ENCODE assay signal across 8 mouse cellular contexts in the genomic region with DNA sequence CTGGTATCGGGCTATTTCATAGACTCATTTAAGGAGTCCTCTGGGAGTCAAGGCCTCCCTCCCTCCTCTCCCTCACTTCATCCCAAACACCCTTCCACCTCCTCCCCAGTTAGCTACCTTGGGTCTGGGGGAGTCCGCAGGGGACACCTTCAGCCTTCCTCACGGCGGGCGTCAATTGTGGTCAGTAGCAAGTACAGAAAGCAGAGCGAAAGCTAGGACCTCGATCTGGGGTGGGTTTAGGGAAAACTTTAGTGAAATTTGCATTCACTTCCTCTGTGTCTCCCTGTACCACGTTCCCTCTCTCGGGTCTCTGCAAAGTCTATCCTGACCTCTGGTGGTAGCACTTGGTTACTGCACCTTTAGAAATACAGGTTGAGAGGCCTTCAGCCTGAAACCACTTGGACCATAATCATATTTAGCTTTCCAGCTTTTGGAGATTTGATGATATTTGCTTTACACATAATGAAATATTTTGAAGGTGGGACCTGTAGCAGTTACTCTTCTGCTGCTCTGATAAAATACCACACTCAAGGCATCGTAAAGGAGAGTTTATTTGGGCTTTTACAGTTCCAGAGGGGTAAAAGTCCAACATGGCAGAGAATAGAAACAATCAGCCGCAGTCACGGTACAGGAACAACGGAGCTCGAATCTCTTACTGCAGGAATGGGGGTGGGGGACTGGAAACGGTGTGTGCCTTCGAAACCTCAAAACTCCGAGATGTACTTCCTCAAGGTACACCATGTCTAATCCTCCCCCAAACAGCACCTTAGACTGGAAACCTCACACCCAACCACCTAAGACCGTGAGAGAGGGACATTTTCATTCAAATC. TPM values are rescaled to one million over a fixed set of nuclear protein-coding genes. Genes with fewer than 3 reads are reported as not detected.
DNase-seq lines count a peak whose midpoint lies in the region; ATAC-seq lines count a peak whose summit lies in the region.

No protein-coding gene starts in this region.

- H3K27ac ChIP-seq in intestine, embryonic 14.5 days (ENCODE audit: low read depth) = no peak overlapping the region
- H3K27ac ChIP-seq in midbrain, embryonic 12.5 days (replicated peaks) = no peak overlapping the region

- H3K4me3 ChIP-seq in intestine, embryonic 14.5 days (ENCODE audit: low read depth, low read length) = no peak overlapping the region
- H3K4me3 ChIP-seq in midbrain, embryonic 12.5 days = peak overlapping the region; percentile 24; the same call in 1 of the 2 replicates

- intact Hi-C loops in left cerebral cortex, postnatal 4 days (cut with DNase I) = no loop called here

- peak; percentile 20 for DNase-seq in ovary, postnatal 10 days (ENCODE audit: low spot score)
- DNase-seq in ovary, postnatal 36 days (ENCODE audit: low spot score) = no peak
- peak; percentile 49 to 79 for DNase-seq in cerebellum, postnatal 4 days (ENCODE audit: low spot score in 2 of 2)
- peak; percentile 60 for DNase-seq in gastrocnemius, postnatal 10 days
- peak; percentile 78 for DNase-seq in intestine, embryonic 14.5 days (ENCODE audit: low spot score)
- peak; percentile 62 for DNase-seq in left cerebral cortex, postnatal 4 days
- DNase-seq in spleen, postnatal 10 days (ENCODE audit: low spot score in 2 of 2) = peak; percentile 66 to 84

- 33% methylated on average over 18 of the region's 18 CpGs for WGBS in intestine, embryonic 14.5 days
- WGBS in midbrain, embryonic 12.5 days = 38% methylated on average over 18 of the region's 18 CpGs

- H3K36me3 ChIP-seq in intestine, embryonic 14.5 days (ENCODE audit: control insufficient read depth, insufficient read depth, low read length) = no peaks in the 10 kb centered on the region
- H3K36me3 ChIP-seq in midbrain, embryonic 12.5 days = no peaks in the 10 kb centered on the region

- H3K9ac ChIP-seq in intestine, embryonic 14.5 days (ENCODE audit: low read length) = no peak overlapping the region
- H3K9ac ChIP-seq in midbrain, embryonic 12.5 days (replicated peaks) = no peak overlapping the region

- no peaks in the 10 kb centered on the region for H3K27me3 ChIP-seq in intestine, embryonic 14.5 days (replicated peaks; ENCODE audit: control insufficient read depth, insufficient read depth, low read length)
- H3K27me3 ChIP-seq in midbrain, embryonic 12.5 days = no peaks in the 10 kb centered on the region

- H3K4me1 ChIP-seq in intestine, embryonic 14.5 days (replicated peaks; ENCODE audit: control insufficient read depth, insufficient read depth, low read length) = no peaks in the 10 kb centered on the region
- H3K4me1 ChIP-seq in midbrain, embryonic 12.5 days = peaks cover 2% of the 10 kb centered on the region; the same call in 1 of the 2 replicates

- peak overlapping the region; percentile 34 for H3K4me2 ChIP-seq in intestine, embryonic 14.5 days (ENCODE audit: low read length)
- peak overlapping the region; percentile 42 for H3K4me2 ChIP-seq in midbrain, embryonic 12.5 days (replicated peaks)

- H3K9me3 ChIP-seq in intestine, embryonic 14.5 days (ENCODE audit: control insufficient read depth, low read length) = no peaks in the 10 kb centered on the region
- peaks cover 5% of the 10 kb centered on the region; the same call in 1 of the 2 replicates for H3K9me3 ChIP-seq in midbrain, embryonic 12.5 days

- ATAC-seq in intestine, embryonic 14.5 days (replicated peaks; ENCODE audit: low FRiP score, low TSS enrichment, low read depth) = peak; percentile 67; the same call in 1 of the 2 replicates
- ATAC-seq in midbrain, embryonic 12.5 days (ENCODE audit: low FRiP score, low read depth) = peak; percentile 58; the same call in 1 of the 2 replicates

RNA-seq across cellular contexts. Expression of a gene that starts 41.9 kb away (rescaled TPM):
- total RNA-seq in gastrocnemius, postnatal 10 days (2021) = 1 to 10 TPM in 1 of 2 experiments, under 1 TPM in 1; 0.42 to 1.6 TPM
- 0.67 and 1.1 TPM in 2 replicates for polyA plus RNA-seq in intestine, embryonic 14.5 days (2014; fragmentation: Nextera tagmentation; extraction: Ambion mirVana)
- under 1 TPM; 0.24 to 0.84 TPM for total RNA-seq in left cerebral cortex, postnatal 4 days (2021)
- polyA plus RNA-seq in midbrain, embryonic 12.5 days (2016; fragmentation: Nextera tagmentation; extraction: Ambion mirVana) = 0.72 and 1.1 TPM in 2 replicates

RNA-seq across cellular contexts. Expression of a gene that starts 56.7 kb away (rescaled TPM):
- 10 to 100 TPM; 68.8 to 86.6 TPM for total RNA-seq in gastrocnemius, postnatal 10 days (2021)
- polyA plus RNA-seq in intestine, embryonic 14.5 days (2014; fragmentation: Nextera tagmentation; extraction: Ambion mirVana) = 43.5 and 46.2 TPM in 2 replicates
- 100 to 1,000 TPM; 134 to 144 TPM for total RNA-seq in left cerebral cortex, postnatal 4 days (2021)
- polyA plus RNA-seq in midbrain, embryonic 12.5 days (2016; fragmentation: Nextera tagmentation; extraction: Ambion mirVana) = 69.2 and 79.9 TPM in 2 replicates
